Mouse (Mus musculus) midbrain, embryonic 10.5 days (tissue): Measurements from ENCODE around the gene Pip5k1a. TPM values are rescaled to one million over a fixed set of nuclear protein-coding genes. Genes with fewer than 3 reads are reported as not detected.

Experiments used
- microRNA-seq: library from miRNA; unstranded; fragments of <30 nt; microRNA quantifications from one replicate; pipeline ENCODE4, GENCODE M21; 2017
- polyA plus RNA-seq: library from polyadenylated mRNA; unstranded; fragments of >200 nt; fragmentation: Nextera tagmentation; extraction: Ambion mirVana; gene quantifications from 2 replicates; pipeline ENCODE4 v1.2.1, GENCODE M21; 2016

The Pip5k1a gene
- polyA plus RNA-seq, 1 experiment from 2014 or later = 18.7 TPM

Small RNA genes within 50 kb of the gene (microRNA-seq; reads per million reads assigned to microRNA genes)
- gene Mir8099-1 = not detected

Other genes starting within 250 kb of the Pip5k1a start
- gene Psmb4, start 220.0 kb downstream of the Pip5k1a start, polyA plus RNA-seq = 349 and 357 TPM in 2 replicates
- 4.1 and 4.2 TPM in 2 replicates for gene Selenbp1, start 173.9 kb downstream of the Pip5k1a start, polyA plus RNA-seq
- gene Rfx5, start 152.9 kb downstream of the Pip5k1a start, polyA plus RNA-seq = 4.9 and 5.1 TPM in 2 replicates
- gene Pi4kb, start 132.2 kb downstream of the Pip5k1a start, polyA plus RNA-seq = 21.4 and 24.9 TPM in 2 replicates
- 40.0 and 42.2 TPM in 2 replicates for gene Zfp687, start 91.5 kb downstream of the Pip5k1a start, polyA plus RNA-seq
- gene Psmd4, start 64.3 kb downstream of the Pip5k1a start, polyA plus RNA-seq = 341 and 345 TPM in 2 replicates
- 278 and 290 TPM in 2 replicates for gene Vps72, start 4.1 kb upstream of the Pip5k1a start, polyA plus RNA-seq
- gene Tmod4, start 17.5 kb upstream of the Pip5k1a start, polyA plus RNA-seq = 0.27 and 0.88 TPM in 2 replicates
- 79.5 and 88.6 TPM in 2 replicates for gene Scnm1, start 27.1 kb upstream of the Pip5k1a start, polyA plus RNA-seq
- gene Lysmd1, start 27.2 kb upstream of the Pip5k1a start, polyA plus RNA-seq = 13.5 and 17.0 TPM in 2 replicates
- 1.8 and 3.0 TPM in 2 replicates for gene Tnfaip8l2, start 35.4 kb upstream of the Pip5k1a start, polyA plus RNA-seq
- 7.6 and 10.8 TPM in 2 replicates for gene Sema6c, start 53.5 kb upstream of the Pip5k1a start, polyA plus RNA-seq
- gene Gabpb2, start 111.0 kb upstream of the Pip5k1a start, polyA plus RNA-seq = 10.6 and 11.3 TPM in 2 replicates
- gene Cdc42se1, start 121.8 kb upstream of the Pip5k1a start, polyA plus RNA-seq = 92.5 and 92.7 TPM in 2 replicates
- gene Mllt11, start 125.2 kb upstream of the Pip5k1a start, polyA plus RNA-seq = 41.1 and 72.9 TPM in 2 replicates
- gene Gm128, start 134.7 kb upstream of the Pip5k1a start, polyA plus RNA-seq = 0.24 and 0.25 TPM in 2 replicates
- gene Bnipl, start 144.3 kb upstream of the Pip5k1a start, polyA plus RNA-seq = 0.09 and 0.32 TPM in 2 replicates
- gene Mindy1, start 174.4 kb upstream of the Pip5k1a start, polyA plus RNA-seq = 29.2 and 37.6 TPM in 2 replicates
- 25.2 and 27.9 TPM in 2 replicates for gene Prune1, start 175.1 kb upstream of the Pip5k1a start, polyA plus RNA-seq
- gene Anxa9, start 200.2 kb upstream of the Pip5k1a start, polyA plus RNA-seq = 1.5 and 1.9 TPM in 2 replicates
- 116 and 120 TPM in 2 replicates for gene Cers2, start 207.9 kb upstream of the Pip5k1a start, polyA plus RNA-seq